Mouse (Mus musculus) layer of hippocampus, adult 11-12 months (tissue): ENCODE measurements around the gene Upk3a.
A peak's percentile ranks its signal among the peaks of the same experiment; 100 is the strongest.

Source experiments
- DNase-seq: peaks from one replicate; pipeline ENCODE4 v3.0.0; 2022; ENCODE audit warnings: low spot score

The Upk3a gene

GRCm38 (mm10) chr15:85054098-85054497 is 37.2 kb downstream of the Upk3a start:
- DNase-seq = no peak

GRCm38 (mm10) chr15:85055186-85055585 is 38.2 kb downstream of the Upk3a start:
- no peak for DNase-seq

- no peak for DNase-seq
Observed at GRCm38 (mm10) chr15:85063421-85063820, 46.5 kb downstream of the Upk3a start.

GRCm38 (mm10) chr15:85070561-85070960 is 53.6 kb downstream of the Upk3a start:
- peak; percentile 51 for DNase-seq
